ENCODE assay signal across 15 mouse cellular contexts in the genomic region with DNA sequence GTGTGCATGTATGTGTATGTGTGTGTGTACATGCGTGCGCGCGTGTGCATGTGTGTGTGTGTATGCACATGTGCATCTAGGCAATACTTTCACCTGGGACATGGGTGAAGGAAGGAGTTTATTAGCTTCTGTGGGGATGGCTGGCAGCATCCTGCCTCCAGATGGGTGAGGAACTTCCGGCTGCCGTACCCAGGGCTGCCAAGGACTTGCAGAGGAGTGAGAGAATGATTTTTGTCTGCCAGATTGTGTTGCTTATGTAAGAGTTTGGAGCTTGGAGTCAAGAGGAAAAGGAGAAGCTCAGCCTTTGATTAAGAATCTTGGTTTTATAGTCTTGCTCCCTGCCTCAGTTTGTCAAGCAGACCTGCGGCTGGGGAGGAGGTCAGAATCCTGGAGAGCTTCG. TPM values are rescaled to one million over a fixed set of nuclear protein-coding genes. Genes with fewer than 3 reads are reported as not detected.
A peak's percentile ranks its signal among the peaks of the same experiment; 100 is the strongest.
DNase-seq lines count a peak whose midpoint lies in the region; ATAC-seq and TF ChIP-seq lines count a peak whose summit lies in the region.
"Had no signal": no experiment of that assay in that cellular context is flagged by ENCODE, and none has a peak within 500 bp of the region (broad histone marks: within the 10 kb centered on the region; RNA-seq: fewer than 3 reads in every experiment).

No protein-coding gene starts in this region.

- H3K4me3 ChIP-seq in forebrain, postnatal 0 days (ENCODE audit: low read depth, low read length), result no peak overlapping the region
- no peak overlapping the region for H3K4me3 ChIP-seq in forebrain, embryonic 13.5 days
- no peak overlapping the region for H3K4me3 ChIP-seq in left cerebral cortex, adult 2 months
- H3K4me3 ChIP-seq in limb, embryonic 10.5 days, result no peak overlapping the region
- H3K4me3 ChIP-seq in midbrain, embryonic 14.5 days (replicated peaks; ENCODE audit: low read depth, low read length), result no peak overlapping the region
- H3K4me3 ChIP-seq: liver, embryonic 15.5 days had no signal

- peak; percentile 81 for DNase-seq in forebrain, postnatal 0 days
- peak; percentile 67 to 84 for DNase-seq in frontal cortex, adult 2 months (ENCODE audit: extremely low spot score in 1 of 2, low spot score in 1 of 2)
- DNase-seq in left cerebral cortex, adult 2 months (ENCODE audit: extremely low spot score in 1 of 2, low spot score in 2 of 2), result peak; percentile 51 to 66
- DNase-seq in right cerebral cortex, postnatal 4 days, result peak; percentile 43
- DNase-seq in limb, embryonic 10.5 days (ENCODE audit: low spot score), result no peak
- no peak for DNase-seq in midbrain, embryonic 14.5 days
- no peak for DNase-seq in urinary bladder, adult 18-20 months (ENCODE audit: low spot score in 2 of 2)
- DNase-seq: B cell, adult 2 months; heart, adult 11 months; heart, postnatal 14 days; kidney, postnatal 25 days had no signal

- H3K4me1 ChIP-seq in forebrain, postnatal 0 days (ENCODE audit: insufficient read depth), result peaks cover 4% of the 10 kb centered on the region; the same call in 1 of the 2 replicates
- H3K4me1 ChIP-seq in forebrain, embryonic 13.5 days, result 0 out of 2 replicates have a peak, but pooled peaks cover 8% of the 10 kb centered on the region
- H3K4me1 ChIP-seq in limb, embryonic 10.5 days, result no peaks in the 10 kb centered on the region
- no peaks in the 10 kb centered on the region for H3K4me1 ChIP-seq in midbrain, embryonic 14.5 days (ENCODE audit: control insufficient read depth, insufficient read depth, low read length)
- H3K4me1 ChIP-seq: liver, embryonic 15.5 days had no signal

- no peak overlapping the region for H3K9ac ChIP-seq in forebrain, postnatal 0 days
- no peak overlapping the region for H3K9ac ChIP-seq in forebrain, embryonic 13.5 days
- H3K9ac ChIP-seq in midbrain, embryonic 14.5 days (replicated peaks; ENCODE audit: low read length), result no peak overlapping the region
- H3K9ac ChIP-seq: liver, embryonic 15.5 days had no signal

- no peak overlapping the region for H3K4me2 ChIP-seq in forebrain, postnatal 0 days (ENCODE audit: low read depth)
- H3K4me2 ChIP-seq in forebrain, embryonic 13.5 days, result no peak overlapping the region
- no peak overlapping the region for H3K4me2 ChIP-seq in midbrain, embryonic 14.5 days (ENCODE audit: low read length)
- H3K4me2 ChIP-seq: liver, embryonic 15.5 days had no signal

- no peak for TF ChIP-seq CTCF in forebrain, postnatal 0 days (IDR thresholded peaks at IDR 0.05; ENCODE audit: low read depth)
- no peak for TF ChIP-seq CTCF in left cerebral cortex, adult 2 months (IDR thresholded peaks at IDR 0.05)

- intact Hi-C loops in left cerebral cortex, adult 2 months (cut with DNase I), result no loop called here

- 75% methylated on average over 8 of the region's 8 CpGs for WGBS in forebrain, postnatal 0 days
- WGBS in forebrain, embryonic 13.5 days, result 91% methylated on average over 8 of the region's 8 CpGs
- 92% methylated on average over 8 of the region's 8 CpGs for WGBS in limb, embryonic 10.5 days
- 92% methylated on average over 8 of the region's 8 CpGs for WGBS in midbrain, embryonic 14.5 days

- ATAC-seq in forebrain, postnatal 0 days, result peak; percentile 63; the same call in 1 of the 2 replicates
- no peak for ATAC-seq in forebrain, embryonic 13.5 days
- ATAC-seq in midbrain, embryonic 14.5 days (ENCODE audit: low FRiP score, low TSS enrichment), result no peak

- no peaks in the 10 kb centered on the region for H3K9me3 ChIP-seq in forebrain, postnatal 0 days (ENCODE audit: low read length)
- H3K9me3 ChIP-seq in forebrain, embryonic 13.5 days (replicated peaks), result no peaks in the 10 kb centered on the region
- H3K9me3 ChIP-seq in limb, embryonic 10.5 days (replicated peaks), result no peaks in the 10 kb centered on the region
- H3K9me3 ChIP-seq in midbrain, embryonic 14.5 days (ENCODE audit: control insufficient read depth, low read length), result no peaks in the 10 kb centered on the region
- H3K9me3 ChIP-seq: liver, embryonic 15.5 days had no signal

- H3K27ac ChIP-seq in forebrain, postnatal 0 days (ENCODE audit: low read depth, low read length), result 0 out of 2 replicates have a peak overlapping the region, but pooled peaks have one; percentile 29
- H3K27ac ChIP-seq in forebrain, embryonic 13.5 days, result no peak overlapping the region
- H3K27ac ChIP-seq in left cerebral cortex, adult 2 months, result peak overlapping the region; percentile 91
- no peak overlapping the region for H3K27ac ChIP-seq in limb, embryonic 10.5 days
- no peak overlapping the region for H3K27ac ChIP-seq in midbrain, embryonic 14.5 days (replicated peaks; ENCODE audit: low read depth, low read length)
- H3K27ac ChIP-seq: liver, embryonic 15.5 days had no signal

- no peaks in the 10 kb centered on the region for H3K27me3 ChIP-seq in forebrain, postnatal 0 days (ENCODE audit: insufficient read depth, low read length)
- H3K27me3 ChIP-seq in forebrain, embryonic 13.5 days, result no peaks in the 10 kb centered on the region
- no peaks in the 10 kb centered on the region for H3K27me3 ChIP-seq in limb, embryonic 10.5 days (ENCODE audit: low read depth, poor library complexity, severe bottlenecking)
- H3K27me3 ChIP-seq in midbrain, embryonic 14.5 days (ENCODE audit: control insufficient read depth, insufficient read depth, low read length), result no peaks in the 10 kb centered on the region
- H3K27me3 ChIP-seq: liver, embryonic 15.5 days had no signal

- no peaks in the 10 kb centered on the region for H3K36me3 ChIP-seq in forebrain, postnatal 0 days (ENCODE audit: insufficient read depth)
- no peaks in the 10 kb centered on the region for H3K36me3 ChIP-seq in forebrain, embryonic 13.5 days (ENCODE audit: poor library complexity, severe bottlenecking)
- no peaks in the 10 kb centered on the region for H3K36me3 ChIP-seq in limb, embryonic 10.5 days
- no peaks in the 10 kb centered on the region for H3K36me3 ChIP-seq in midbrain, embryonic 14.5 days (ENCODE audit: control insufficient read depth, insufficient read depth, low read length)
- H3K36me3 ChIP-seq: liver, embryonic 15.5 days had no signal

RNA-seq across cellular contexts. Expression of a gene that starts 9.9 kb away (rescaled TPM):
- total RNA-seq in forebrain, postnatal 0 days (2014; rRNA removed), result 150 and 194 TPM in 2 replicates
- 172 and 174 TPM in 2 replicates for polyA plus RNA-seq in forebrain, postnatal 0 days (2015; fragmentation: Nextera tagmentation; extraction: Ambion mirVana)
- polyA plus RNA-seq in forebrain, embryonic 13.5 days (2015; fragmentation: Nextera tagmentation; extraction: Ambion mirVana), result 11.0 and 40.0 TPM in 2 replicates
- polyA plus RNA-seq in frontal cortex, adult 2 months (2012; rRNA removed), result 1,294 and 1,474 TPM in 2 replicates
- total RNA-seq in left cerebral cortex, adult 2 months (2021), result 100 to 1,000 TPM; 710 to 764 TPM
- polyA plus RNA-seq in limb, embryonic 10.5 days (2016; fragmentation: Nextera tagmentation; extraction: Ambion mirVana), result 0.68 and 0.86 TPM in 2 replicates
- 29.1 and 37.5 TPM in 2 replicates for polyA plus RNA-seq in midbrain, embryonic 14.5 days (2014; fragmentation: Nextera tagmentation; extraction: Ambion mirVana)
- total RNA-seq: MEL had no signal
- polyA plus RNA-seq: testis, adult 2 months had no signal

Comparison
In these comparisons a context has a peak if more than half of its experiments do, and no peak if none do; other contexts are left out.
1. H3K27ac ChIP-seq: peak in forebrain, postnatal 0 days (single experiment) and left cerebral cortex, adult 2 months (single experiment); none in forebrain, embryonic 13.5 days (single experiment), limb, embryonic 10.5 days (single experiment) and midbrain, embryonic 14.5 days (single experiment).
2. DNase-seq: peak in forebrain, postnatal 0 days (single experiment), frontal cortex, adult 2 months (2 of 2), left cerebral cortex, adult 2 months (2 of 2) and right cerebral cortex, postnatal 4 days (single experiment); none in limb, embryonic 10.5 days (single experiment), midbrain, embryonic 14.5 days (single experiment) and urinary bladder, adult 18-20 months (0 of 2).